Mouse (Mus musculus) liver, adult 2 months (tissue): ENCODE data around the gene Sun5.

Experiments
- CTCF ChIP-seq: fragments of 200-500 bp; IDR thresholded peaks from 2 replicates; pipeline ENCODE4 v1.5.1; 2011; ENCODE audit warnings: low read depth, low read length, control low read depth
- POLR2A ChIP-seq: fragments of 200-500 bp; IDR thresholded peaks from 2 replicates; pipeline ENCODE4 v1.6.1; 2011; ENCODE audit warnings: low read length, control low read depth; ENCODE audit not compliant: insufficient read depth; ENCODE audit errors: extremely low read depth

GRCm38 (mm10) chr2:153809921-153810320 is 61.0 kb downstream of the Sun5 start:
- TF ChIP-seq POLR2A (no peak), CTCF (no peak)
